Mouse (Mus musculus): ENCODE results near the gene Fgfr2. TPM values are rescaled to one million over a fixed set of nuclear protein-coding genes. Genes with fewer than 3 reads are reported as not detected.

Fgfr2 gene
- polyA plus RNA-seq, 1 experiment: 0.17 TPM

DNA sequence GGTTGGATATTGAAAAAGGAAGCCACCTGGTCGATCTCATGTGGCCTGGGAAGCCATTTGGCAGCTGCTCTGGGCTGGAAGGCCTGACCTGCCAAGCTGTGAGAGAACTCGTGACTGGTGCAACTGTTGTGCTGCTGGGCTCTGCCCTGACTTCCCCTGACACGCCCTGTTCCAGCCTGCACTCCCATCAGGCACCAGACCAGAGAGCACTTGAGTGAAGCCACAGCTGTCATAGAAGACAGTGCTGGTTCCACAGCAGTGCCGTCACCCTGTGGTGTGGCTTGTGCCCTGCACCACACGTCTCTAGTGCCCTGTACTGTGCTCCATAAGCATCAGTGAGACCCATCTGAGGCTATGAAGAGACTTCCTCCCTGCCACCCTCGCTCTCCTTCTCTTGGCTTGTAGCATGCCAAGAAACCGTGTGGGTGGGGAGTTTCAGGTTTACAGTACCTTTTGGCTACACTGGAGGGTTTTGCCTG lies 450.6 kb downstream of the Fgfr2 start:
- Histone ChIP-seq H3K4me3 (no peak overlapping the region), H3K79me2 (ENCODE audit: control insufficient read depth, insufficient read depth) (no peaks in the 10 kb centered on the region), H3ac (ENCODE audit: control insufficient read depth, insufficient read length) (no peak overlapping the region), H3K4me2 (ENCODE audit: low read depth) (peak overlapping the region; percentile 48), H3K27me3 (ENCODE audit: control insufficient read depth, insufficient read depth, insufficient read length) (no peaks in the 10 kb centered on the region), H3K36me3 (ENCODE audit: control insufficient read depth, insufficient read depth) (no peaks in the 10 kb centered on the region)
- TF ChIP-seq POLR2A (IDR thresholded peaks at IDR 0.05; ENCODE audit: insufficient read length, low read depth) (peak; percentile 90), POLR2AphosphoS2 (IDR thresholded peaks at IDR 0.05; ENCODE audit: insufficient read length, low read depth) (peak; percentile 85), TCF3 (IDR thresholded peaks at IDR 0.05; ENCODE audit: insufficient read length, low read depth) (peak; percentile 91), REST (IDR thresholded peaks at IDR 0.05; ENCODE audit: insufficient read depth, insufficient read length) (no peak), TCF12 (IDR thresholded peaks at IDR 0.05; ENCODE audit: insufficient read depth, poor library complexity, severe bottlenecking) (peak; percentile 92), SRF (IDR thresholded peaks at IDR 0.05; ENCODE audit: control insufficient read depth, insufficient read length, low read depth) (no peak), MYOD1 (IDR thresholded peaks at IDR 0.05; ENCODE audit: control insufficient read depth in 1 of 3, insufficient read length in 2 of 3, low read depth in 2 of 3) (peak; percentile 80 to 98 (median 96)), MYOG (IDR thresholded peaks at IDR 0.05; ENCODE audit: control insufficient read depth in 1 of 3, insufficient read depth in 1 of 3, insufficient read length in 2 of 3, low read depth in 2 of 3) (peak; percentile 94 to 99 (median 97))

DNA sequence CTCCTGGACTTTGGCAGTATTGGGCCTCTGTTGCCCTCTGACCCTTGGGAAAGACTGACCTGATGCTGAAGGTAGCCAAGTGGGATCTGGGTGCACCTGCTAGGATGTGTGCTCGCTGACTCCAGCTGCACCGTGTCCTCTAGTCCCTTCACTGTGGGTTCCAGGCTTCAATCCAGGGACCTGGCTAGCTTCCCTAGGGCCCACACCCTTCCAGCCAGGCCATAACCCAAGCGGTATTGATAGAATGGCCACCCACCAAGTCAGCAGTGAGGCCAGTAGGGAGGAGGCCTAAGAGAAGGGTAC lies 452.3 kb downstream of the Fgfr2 start:
- no peak overlapping the region for H3ac ChIP-seq (ENCODE audit: control insufficient read depth, insufficient read length)
- no peaks in the 10 kb centered on the region for H3K36me3 ChIP-seq (ENCODE audit: control insufficient read depth, insufficient read depth)
- TF ChIP-seq CEBPB (IDR thresholded peaks at IDR 0.05; ENCODE audit: insufficient read depth, poor library complexity, severe bottlenecking) (no peak), USF1 (IDR thresholded peaks at IDR 0.05; ENCODE audit: low read depth) (no peak), TCF3 (IDR thresholded peaks at IDR 0.05; ENCODE audit: insufficient read length, low read depth) (no peak), E2F4 (IDR thresholded peaks at IDR 0.05; ENCODE audit: insufficient read depth) (no peak), REST (IDR thresholded peaks at IDR 0.05; ENCODE audit: insufficient read depth, insufficient read length) (no peak), MYOD1 (IDR thresholded peaks at IDR 0.05; ENCODE audit: control insufficient read depth in 1 of 3, insufficient read length in 2 of 3, low read depth in 2 of 3) (peak in 1 of 3 experiments; percentile 74), TCF12 (IDR thresholded peaks at IDR 0.05; ENCODE audit: insufficient read depth, poor library complexity, severe bottlenecking) (no peak), MAX (IDR thresholded peaks at IDR 0.05; ENCODE audit: low read depth) (no peak), POLR2AphosphoS2 (IDR thresholded peaks at IDR 0.05; ENCODE audit: insufficient read length, low read depth) (no peak), MYOG (IDR thresholded peaks at IDR 0.05; ENCODE audit: control insufficient read depth in 1 of 3, insufficient read depth in 1 of 3, insufficient read length in 2 of 3, low read depth in 2 of 3) (peak in 1 of 3 experiments; percentile 49)
- H3K27me3 ChIP-seq (ENCODE audit: control insufficient read depth, insufficient read depth, insufficient read length): no peaks in the 10 kb centered on the region
- no peak overlapping the region for H3K4me3 ChIP-seq
- no peak overlapping the region for H3K4me2 ChIP-seq (ENCODE audit: low read depth)
- no peaks in the 10 kb centered on the region for H3K79me2 ChIP-seq (ENCODE audit: control insufficient read depth, insufficient read depth)

DNA sequence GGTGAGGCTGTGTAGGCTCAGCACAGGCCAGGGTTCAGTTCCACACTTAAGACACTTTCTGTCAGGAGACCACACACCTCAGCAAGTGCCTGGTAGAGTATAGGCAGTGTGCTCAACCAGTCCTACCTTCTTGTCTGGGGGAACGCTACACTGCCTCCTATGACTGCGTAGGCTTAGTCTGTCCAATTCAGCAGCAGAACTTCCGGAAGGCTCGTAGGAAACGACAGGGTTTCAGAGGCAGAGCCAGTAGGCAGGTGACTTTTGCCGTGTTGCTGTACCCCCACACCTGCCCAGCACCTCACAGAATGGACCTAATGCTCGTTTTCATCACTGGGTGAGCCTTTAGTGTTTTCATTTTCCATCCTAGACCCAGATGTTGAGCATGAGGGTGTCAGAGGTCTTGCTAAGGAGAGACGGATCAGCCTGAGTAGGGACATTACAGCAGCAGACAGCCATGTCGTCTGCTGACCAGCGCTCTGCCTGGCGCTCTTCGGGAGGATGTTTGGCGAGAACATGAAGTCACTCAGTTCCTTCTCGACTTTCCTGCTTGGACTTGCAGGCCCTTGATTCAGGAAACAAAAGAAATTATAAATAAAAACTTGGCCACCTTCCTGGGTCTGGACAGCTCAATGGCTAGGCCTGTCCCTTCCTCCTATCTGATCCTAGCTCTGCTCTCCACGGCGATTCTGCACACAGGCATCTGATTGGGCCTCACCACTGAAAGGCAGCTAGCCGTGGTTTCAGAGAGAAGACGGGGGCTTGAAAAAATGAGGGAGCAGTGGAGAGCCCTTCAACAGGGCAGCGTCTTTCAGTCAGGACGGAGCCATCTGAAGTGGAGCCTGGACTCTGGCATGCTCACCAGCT lies 452.9 kb downstream of the Fgfr2 start:
- no peak overlapping the region for H3K4me2 ChIP-seq (ENCODE audit: low read depth)
- no peaks in the 10 kb centered on the region for H3K36me3 ChIP-seq (ENCODE audit: control insufficient read depth, insufficient read depth)
- H3K27me3 ChIP-seq (ENCODE audit: control insufficient read depth, insufficient read depth, insufficient read length): no peaks in the 10 kb centered on the region
- H3ac ChIP-seq (ENCODE audit: control insufficient read depth, insufficient read length): no peak overlapping the region
- no peak for TF ChIP-seq E2F4 (IDR thresholded peaks at IDR 0.05; ENCODE audit: insufficient read depth)
- no peak for TF ChIP-seq REST (IDR thresholded peaks at IDR 0.05; ENCODE audit: insufficient read depth, insufficient read length)
- no peak for TF ChIP-seq SRF (IDR thresholded peaks at IDR 0.05; ENCODE audit: control insufficient read depth, insufficient read length, low read depth)
- no peak for TF ChIP-seq POLR2AphosphoS2 (IDR thresholded peaks at IDR 0.05; ENCODE audit: insufficient read length, low read depth)
- TF ChIP-seq MYOG (IDR thresholded peaks at IDR 0.05; ENCODE audit: control insufficient read depth in 1 of 3, insufficient read depth in 1 of 3, insufficient read length in 2 of 3, low read depth in 2 of 3): no peak
- no peak for TF ChIP-seq MYOD1 (IDR thresholded peaks at IDR 0.05; ENCODE audit: control insufficient read depth in 1 of 3, insufficient read length in 2 of 3, low read depth in 2 of 3)
- no peak for TF ChIP-seq CEBPB (IDR thresholded peaks at IDR 0.05; ENCODE audit: insufficient read depth, poor library complexity, severe bottlenecking)
- no peak for TF ChIP-seq MAX (IDR thresholded peaks at IDR 0.05; ENCODE audit: low read depth)
- no peak for TF ChIP-seq TCF3 (IDR thresholded peaks at IDR 0.05; ENCODE audit: insufficient read length, low read depth)
- TF ChIP-seq USF1 (IDR thresholded peaks at IDR 0.05; ENCODE audit: low read depth): no peak
- no peak for TF ChIP-seq TCF12 (IDR thresholded peaks at IDR 0.05; ENCODE audit: insufficient read depth, poor library complexity, severe bottlenecking)
- TF ChIP-seq POLR2A (IDR thresholded peaks at IDR 0.05; ENCODE audit: insufficient read length, low read depth): no peak
- no peak overlapping the region for H3K4me3 ChIP-seq
- H3K79me2 ChIP-seq (ENCODE audit: control insufficient read depth, insufficient read depth): no peaks in the 10 kb centered on the region

DNA sequence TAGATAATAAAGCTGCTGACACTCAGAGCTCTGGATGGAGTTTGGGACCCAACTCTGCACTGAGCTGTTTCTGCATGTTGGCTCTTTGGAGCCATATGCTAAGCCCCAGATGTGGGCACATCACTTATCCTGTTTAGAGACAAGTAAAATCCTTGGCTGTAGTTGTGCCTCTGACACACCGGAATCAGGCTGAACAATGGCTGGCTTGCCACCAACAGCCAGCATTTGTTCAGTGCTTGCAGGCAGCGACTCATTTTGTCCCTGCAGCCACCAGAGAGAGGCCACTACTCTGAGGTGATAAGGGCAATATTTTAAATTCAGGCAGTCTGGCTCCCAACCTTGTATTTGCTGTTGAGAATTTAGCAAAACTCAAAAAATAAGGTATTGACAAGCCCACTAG lies 454.5 kb downstream of the Fgfr2 start:
- H3ac ChIP-seq (ENCODE audit: control insufficient read depth, insufficient read length): no peak overlapping the region
- no peaks in the 10 kb centered on the region for H3K79me2 ChIP-seq (ENCODE audit: control insufficient read depth, insufficient read depth)
- H3K4me3 ChIP-seq: no peak overlapping the region
- no peaks in the 10 kb centered on the region for H3K36me3 ChIP-seq (ENCODE audit: control insufficient read depth, insufficient read depth)
- no peak for TF ChIP-seq MAX (IDR thresholded peaks at IDR 0.05; ENCODE audit: low read depth)
- TF ChIP-seq USF1 (IDR thresholded peaks at IDR 0.05; ENCODE audit: low read depth): no peak
- no peak for TF ChIP-seq MYOD1 (IDR thresholded peaks at IDR 0.05; ENCODE audit: control insufficient read depth in 1 of 3, insufficient read length in 2 of 3, low read depth in 2 of 3)
- TF ChIP-seq REST (IDR thresholded peaks at IDR 0.05; ENCODE audit: insufficient read depth, insufficient read length): no peak
- no peak for TF ChIP-seq POLR2AphosphoS2 (IDR thresholded peaks at IDR 0.05; ENCODE audit: insufficient read length, low read depth)
- TF ChIP-seq CEBPB (IDR thresholded peaks at IDR 0.05; ENCODE audit: insufficient read depth, poor library complexity, severe bottlenecking): no peak
- no peak overlapping the region for H3K4me2 ChIP-seq (ENCODE audit: low read depth)
- H3K27me3 ChIP-seq (ENCODE audit: control insufficient read depth, insufficient read depth, insufficient read length): no peaks in the 10 kb centered on the region
